Mouse (Mus musculus) adrenal gland, adult (tissue): Measurements from ENCODE around the gene Kir3dl2.
"Not testable (repeated sequence)": the region's sequence is repeated elsewhere in the genome, so short reads cannot be mapped to it uniquely, and the experiment has no call there.

Experiments used
- DNase-seq, 2 experiments: peaks; one replicate each; pipeline ENCODE4 v3.0.0; 2022 to 2023; ENCODE audit warnings: low spot score in 1 of 2; ENCODE audit not compliant: inconsistent age in 2 of 2

Gene Kir3dl2

GRCm38 (mm10) chrX:136543956-136544355 is at the start of gene Kir3dl2:
Gene Kir3dl2, minus strand, starts transcription at chrX:136544056.
- DNase-seq = not testable (repeated sequence)

- DNase-seq = no peak
Observed at GRCm38 (mm10) chrX:136590897-136591257, 47.0 kb upstream of the Kir3dl2 start.

- no peak for DNase-seq
Observed at GRCm38 (mm10) chrX:136590199-136590896, 46.5 kb upstream of the Kir3dl2 start, which contains the start of gene Tceal3. Gene Tceal3, plus strand, starts transcription at chrX:136590842.

- DNase-seq = no peak
Observed at GRCm38 (mm10) chrX:136584617-136585016, 40.8 kb upstream of the Kir3dl2 start.

GRCm38 (mm10) chrX:136569094-136569493 is 25.2 kb upstream of the Kir3dl2 start:
- DNase-seq = not testable (repeated sequence)

GRCm38 (mm10) chrX:136517699-136518098 is 26.2 kb downstream of the Kir3dl2 start, which contains the start of gene Kir3dl1:
Gene Kir3dl1, plus strand, starts transcription at chrX:136517999.
- peak in 1 of 2 experiments; percentile 9 for DNase-seq
